Mouse (Mus musculus) liver, adult 2 months (tissue): ENCODE data around the gene Kifap3.

Experiments used
- CTCF ChIP-seq: fragments of 200-500 bp; IDR thresholded peaks from 2 replicates; pipeline ENCODE4 v1.5.1; 2011; ENCODE audit warnings: low read depth, low read length, control low read depth
- POLR2A ChIP-seq: fragments of 200-500 bp; IDR thresholded peaks from 2 replicates; pipeline ENCODE4 v1.6.1; 2011; ENCODE audit warnings: low read length, control low read depth; ENCODE audit not compliant: insufficient read depth; ENCODE audit errors: extremely low read depth

GRCm38 (mm10) chr1:163889629-163890028 is 110.2 kb downstream of the Kifap3 start:
- TF ChIP-seq CTCF (no peak), POLR2A (no peak)
